ENCODE assay signal across 8 mouse cellular contexts in the genomic region with DNA sequence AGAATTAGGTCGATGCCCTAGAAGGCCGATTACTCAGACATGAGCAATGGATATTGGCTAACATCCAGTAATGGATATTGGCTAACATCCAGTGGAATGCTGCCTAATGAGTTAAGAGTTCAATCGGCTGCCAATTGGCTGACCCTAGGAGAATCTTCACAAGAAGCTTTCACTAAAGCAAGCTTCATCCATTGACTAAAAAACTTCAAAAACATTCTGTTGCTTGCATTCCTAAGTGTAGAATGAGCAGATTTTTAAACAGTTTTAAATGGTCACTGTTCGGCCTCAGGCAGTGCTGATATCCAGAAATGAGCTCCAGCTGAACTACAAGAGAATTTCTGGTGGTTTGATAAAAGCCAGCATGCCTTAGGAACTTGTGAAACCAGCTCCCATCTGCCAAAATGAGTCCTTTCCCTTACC. TPM values are rescaled to one million over a fixed set of nuclear protein-coding genes. Genes with fewer than 3 reads are reported as not detected.
DNase-seq lines count a peak whose midpoint lies in the region; ATAC-seq and TF ChIP-seq lines count a peak whose summit lies in the region.

No protein-coding gene starts in this region.

- H3K27ac ChIP-seq in forebrain, postnatal 0 days (ENCODE audit: low read depth, low read length) = no peak overlapping the region
- H3K27ac ChIP-seq in forebrain, embryonic 12.5 days = no peak overlapping the region
- no peak overlapping the region for H3K27ac ChIP-seq in liver, postnatal 0 days (ENCODE audit: low read depth)
- no peak overlapping the region for H3K27ac ChIP-seq in liver, embryonic 11.5 days (ENCODE audit: low read depth, low read length)

- no peak for ATAC-seq in forebrain, postnatal 0 days
- no peak; the same call in 1 of the 2 replicates for ATAC-seq in forebrain, embryonic 12.5 days (ENCODE audit: low FRiP score)
- peak; percentile 69 for ATAC-seq in liver, postnatal 0 days
- ATAC-seq in liver, embryonic 11.5 days (replicated peaks; ENCODE audit: low FRiP score) = no peak
- ATAC-seq in granulocyte monocyte progenitor cell, adult 5-6 weeks (replicated peaks; ENCODE audit: poor library complexity, severe bottlenecking) = no peak

- DNase-seq in forebrain, postnatal 0 days = peak; percentile 24
- DNase-seq in liver, postnatal 0 days = peak; percentile 20
- DNase-seq in liver, embryonic 11.5 days (ENCODE audit: low spot score) = no peak
- DNase-seq in heart, postnatal 10 days = peak; percentile 56 to 71
- peak; percentile 37 for DNase-seq in retina, postnatal 7 days (ENCODE audit: low read depth, low spot score)
- DNase-seq in gastrocnemius, postnatal 36 days = no peak

- H3K9me3 ChIP-seq in forebrain, postnatal 0 days (ENCODE audit: low read length) = no peaks in the 10 kb centered on the region
- no peaks in the 10 kb centered on the region for H3K9me3 ChIP-seq in forebrain, embryonic 12.5 days
- no peaks in the 10 kb centered on the region for H3K9me3 ChIP-seq in liver, postnatal 0 days (ENCODE audit: low read length)
- H3K9me3 ChIP-seq in liver, embryonic 11.5 days (ENCODE audit: control insufficient read depth, low read length) = no peaks in the 10 kb centered on the region

- H3K4me2 ChIP-seq in forebrain, postnatal 0 days (ENCODE audit: low read depth) = no peak overlapping the region
- no peak overlapping the region for H3K4me2 ChIP-seq in forebrain, embryonic 12.5 days
- no peak overlapping the region for H3K4me2 ChIP-seq in liver, postnatal 0 days (ENCODE audit: low read depth, low read length)
- no peak overlapping the region for H3K4me2 ChIP-seq in liver, embryonic 11.5 days

- no peaks in the 10 kb centered on the region for H3K4me1 ChIP-seq in forebrain, postnatal 0 days (ENCODE audit: insufficient read depth)
- H3K4me1 ChIP-seq in forebrain, embryonic 12.5 days = no peaks in the 10 kb centered on the region
- no peaks in the 10 kb centered on the region for H3K4me1 ChIP-seq in liver, postnatal 0 days (ENCODE audit: insufficient read depth)
- no peaks in the 10 kb centered on the region for H3K4me1 ChIP-seq in liver, embryonic 11.5 days (replicated peaks; ENCODE audit: control insufficient read depth, insufficient read depth, low read length)

- H3K36me3 ChIP-seq in forebrain, postnatal 0 days (ENCODE audit: insufficient read depth) = no peaks in the 10 kb centered on the region
- no peaks in the 10 kb centered on the region for H3K36me3 ChIP-seq in forebrain, embryonic 12.5 days (replicated peaks)
- H3K36me3 ChIP-seq in liver, postnatal 0 days (replicated peaks; ENCODE audit: insufficient read depth, low read length) = no peaks in the 10 kb centered on the region
- H3K36me3 ChIP-seq in liver, embryonic 11.5 days (ENCODE audit: control insufficient read depth, insufficient read depth, low read length) = no peaks in the 10 kb centered on the region

- no peak for TF ChIP-seq CTCF in forebrain, postnatal 0 days (IDR thresholded peaks at IDR 0.05; ENCODE audit: low read depth)
- TF ChIP-seq CTCF in liver, postnatal 0 days (IDR thresholded peaks at IDR 0.05; ENCODE audit: low read depth) = no peak

- H3K27me3 ChIP-seq in forebrain, postnatal 0 days (ENCODE audit: insufficient read depth, low read length) = no peaks in the 10 kb centered on the region
- no peaks in the 10 kb centered on the region for H3K27me3 ChIP-seq in forebrain, embryonic 12.5 days
- H3K27me3 ChIP-seq in liver, postnatal 0 days (ENCODE audit: insufficient read depth, low read length) = no peaks in the 10 kb centered on the region
- no peaks in the 10 kb centered on the region for H3K27me3 ChIP-seq in liver, embryonic 11.5 days (replicated peaks; ENCODE audit: control insufficient read depth, insufficient read depth, low read length)

- intact Hi-C loops in heart, postnatal 10 days (cut with DNase I) = no loop called here
- intact Hi-C loops in gastrocnemius, postnatal 36 days (cut with DNase I) = no loop called here

- no peak overlapping the region for H3K4me3 ChIP-seq in forebrain, postnatal 0 days (ENCODE audit: low read depth, low read length)
- no peak overlapping the region for H3K4me3 ChIP-seq in forebrain, embryonic 12.5 days (replicated peaks)
- H3K4me3 ChIP-seq in liver, postnatal 0 days (ENCODE audit: low read depth, low read length) = no peak overlapping the region
- no peak overlapping the region for H3K4me3 ChIP-seq in liver, embryonic 11.5 days (ENCODE audit: low read depth, low read length)

- WGBS in forebrain, postnatal 0 days = 31% methylated on average over 4 of the region's 4 CpGs
- whole genome bisulfite sequencing in forebrain, embryonic 12.5 days = 75% methylated on average over 4 of the region's 4 CpGs
- WGBS in liver, postnatal 0 days (ENCODE audit: insufficient replicate concordance) = 55% methylated on average over 4 of the region's 4 CpGs
- WGBS in liver, embryonic 11.5 days = 66% methylated on average over 4 of the region's 4 CpGs

- H3K9ac ChIP-seq in forebrain, postnatal 0 days = no peak overlapping the region
- no peak overlapping the region for H3K9ac ChIP-seq in forebrain, embryonic 12.5 days
- no peak overlapping the region for H3K9ac ChIP-seq in liver, postnatal 0 days (replicated peaks)
- H3K9ac ChIP-seq in liver, embryonic 11.5 days (ENCODE audit: low read depth, low read length) = no peak overlapping the region

- TF ChIP-seq EP300 in liver, postnatal 0 days (IDR thresholded peaks at IDR 0.05; ENCODE audit: low read depth) = no peak

RNA-seq across cellular contexts. Expression of gene Cenpe, which starts 56.8 kb away (rescaled TPM):
- 2.2 and 6.9 TPM in 2 replicates for total RNA-seq in forebrain, postnatal 0 days (2014; rRNA removed)
- 1.8 and 2.7 TPM in 2 replicates for polyA plus RNA-seq in forebrain, postnatal 0 days (2015; fragmentation: Nextera tagmentation; extraction: Ambion mirVana)
- polyA plus RNA-seq in forebrain, embryonic 12.5 days (2016; fragmentation: Nextera tagmentation; extraction: Ambion mirVana) = 43.0 and 45.3 TPM in 2 replicates
- 8.2 and 9.0 TPM in 2 replicates for polyA plus RNA-seq in liver, postnatal 0 days (2015; fragmentation: Nextera tagmentation; extraction: Ambion mirVana)
- 30.7 and 34.6 TPM in 2 replicates for polyA plus RNA-seq in liver, embryonic 11.5 days (2014; fragmentation: Nextera tagmentation; extraction: Ambion mirVana)
- 1 to 10 TPM; 7.3 to 7.7 TPM for total RNA-seq in heart, postnatal 10 days (2021)
- total RNA-seq in gastrocnemius, postnatal 36 days (2021) = under 1 TPM; 0.27 to 0.43 TPM
- 25.4 and 28.0 TPM in 2 replicates for total RNA-seq in granulocyte monocyte progenitor cell, adult 5-6 weeks (2014; fragmentation: Nextera tagmentation)
- 65.1 and 74.5 TPM in 2 replicates for total RNA-seq in granulocyte monocyte progenitor cell, adult 5-6 weeks (2017)

Comparison
In these comparisons a context has a peak if more than half of its experiments do, and no peak if none do; other contexts are left out.
1. DNase-seq: peak in forebrain, postnatal 0 days (single experiment), liver, postnatal 0 days (single experiment), heart, postnatal 10 days (2 of 2) and retina, postnatal 7 days (single experiment); none in liver, embryonic 11.5 days (single experiment) and gastrocnemius, postnatal 36 days (0 of 2).